Mouse (Mus musculus): ENCODE measurements around the gene Mras. TPM values are rescaled to one million over a fixed set of nuclear protein-coding genes. Genes with fewer than 3 reads are reported as not detected.

Mras gene
- polyA plus RNA-seq, 1 experiment from 2014 or later = 22.4 TPM

DNA sequence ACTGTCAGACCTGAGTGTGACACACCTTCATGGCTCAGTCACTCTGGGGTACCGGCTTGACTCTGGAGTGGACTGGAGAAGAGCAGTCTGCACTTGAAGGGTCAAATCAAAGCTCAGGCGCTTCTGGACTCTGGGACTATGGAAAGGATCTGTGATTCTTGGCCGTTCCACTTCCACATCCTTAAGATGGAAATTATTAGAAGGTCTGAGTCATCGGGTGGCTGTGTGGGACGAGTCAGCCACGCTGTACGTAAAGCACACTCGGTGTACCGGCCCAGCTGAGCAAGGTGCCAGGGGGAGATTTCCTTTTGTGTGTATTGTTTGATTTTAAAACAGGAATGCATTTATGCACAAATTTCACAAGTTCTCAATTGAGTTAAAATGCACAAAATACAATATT, 75.2 kb downstream of the Mras start:
- Histone ChIP-seq H3K36me3 (ENCODE audit: insufficient read depth, low read length) (no peaks in the 10 kb centered on the region), H3K4me3 (ENCODE audit: low read depth, low read length) (no peak overlapping the region), H3K4me1 (ENCODE audit: insufficient read depth, low read depth, low read length) (peaks cover 4% of the 10 kb centered on the region; the same call in 1 of the 2 replicates), H3K4me2 (replicated peaks; ENCODE audit: low read depth, low read length) (no peak overlapping the region), H3K9me3 (ENCODE audit: low read length) (no peaks in the 10 kb centered on the region), H3K27ac (ENCODE audit: low read length) (no peak overlapping the region), H3K27me3 (replicated peaks; ENCODE audit: insufficient read depth, low read length) (peaks cover 9% of the 10 kb centered on the region), H3K9ac (replicated peaks; ENCODE audit: low read depth) (no peak overlapping the region)
- DNase-seq (ENCODE audit: low spot score) (no peak), ATAC-seq (no peak)
- no peak for TF ChIP-seq CTCF (IDR thresholded peaks at IDR 0.05)
- WGBS = 70% methylated on average over 9 of the region's 9 CpGs

DNA sequence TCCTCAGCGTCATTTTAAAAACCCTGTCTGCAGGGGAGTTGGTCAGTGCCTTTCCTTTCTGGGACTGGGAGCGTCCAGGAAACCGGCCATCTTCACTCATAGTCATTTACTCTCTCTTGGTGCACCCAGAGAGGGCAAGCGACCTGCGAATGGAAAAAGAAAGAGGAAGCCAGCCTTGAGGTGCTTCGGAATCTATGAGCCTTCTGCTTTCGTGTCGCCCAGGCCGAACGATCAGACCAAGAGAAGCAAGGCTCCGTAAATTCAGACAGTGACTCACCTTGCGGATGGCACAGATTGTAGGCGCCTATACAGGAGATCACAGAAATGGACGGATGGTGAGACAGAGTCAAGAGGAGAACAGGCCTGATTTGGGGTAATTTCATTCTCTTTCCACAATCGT, 78.2 kb downstream of the Mras start:
- no peaks in the 10 kb centered on the region for H3K9me3 ChIP-seq (ENCODE audit: low read length)
- peaks cover 9% of the 10 kb centered on the region for H3K27me3 ChIP-seq (replicated peaks; ENCODE audit: insufficient read depth, low read length)
- no peak overlapping the region for H3K4me3 ChIP-seq (ENCODE audit: low read depth, low read length)
- no peaks in the 10 kb centered on the region for H3K36me3 ChIP-seq (ENCODE audit: insufficient read depth, low read length)
- H3K4me2 ChIP-seq (replicated peaks; ENCODE audit: low read depth, low read length) = no peak overlapping the region
- no peak overlapping the region for H3K9ac ChIP-seq (replicated peaks; ENCODE audit: low read depth)
- ATAC-seq (no peak), DNase-seq (ENCODE audit: low spot score) (no peak)
- H3K27ac ChIP-seq (ENCODE audit: low read length) = no peak overlapping the region
- TF ChIP-seq EP300 (IDR thresholded peaks at IDR 0.05) (no peak), CTCF (IDR thresholded peaks at IDR 0.05) (no peak)
- peaks cover 4% of the 10 kb centered on the region; the same call in 1 of the 2 replicates for H3K4me1 ChIP-seq (ENCODE audit: insufficient read depth, low read depth, low read length)
- 86% methylated on average over 15 of the region's 15 CpGs for WGBS

DNA sequence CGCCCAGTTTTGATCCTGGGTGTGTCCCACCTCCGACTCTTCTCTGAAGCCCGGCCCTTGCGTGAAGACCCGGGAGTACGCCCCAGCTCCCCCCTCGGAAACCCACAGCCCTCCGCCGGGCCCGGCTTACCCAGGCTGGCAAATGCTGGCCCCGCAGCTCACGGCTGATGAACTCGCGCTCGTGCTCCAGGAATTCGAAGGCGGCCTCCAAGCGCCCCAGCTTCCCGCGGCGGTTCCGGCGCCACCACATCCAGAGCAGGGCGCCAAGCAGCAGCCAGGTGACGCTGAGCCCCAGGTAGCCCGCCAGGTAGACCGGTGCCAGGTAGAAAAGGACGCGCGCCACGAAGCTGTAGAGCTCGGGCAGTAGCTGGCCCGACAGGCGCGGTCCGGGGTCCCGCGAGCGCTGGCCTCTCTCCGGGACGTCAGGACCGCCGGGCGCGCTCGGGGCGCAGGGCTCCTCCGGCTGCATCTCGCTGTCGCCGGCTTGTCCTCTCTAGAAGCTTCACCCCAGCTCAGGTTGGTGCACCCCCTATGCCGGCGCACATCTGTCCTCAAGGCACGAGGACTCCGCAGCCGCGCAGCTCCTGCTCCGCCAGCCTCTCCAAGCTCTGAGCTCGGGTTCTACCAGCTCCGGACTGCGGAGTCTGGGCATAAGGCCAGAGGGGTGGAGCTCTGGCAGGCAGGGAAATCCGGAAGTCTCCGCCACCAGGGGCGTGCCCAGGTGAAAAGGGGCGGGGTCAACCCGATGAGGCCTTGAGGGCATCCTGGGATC, 79.1 kb downstream of the Mras start, which contains the start of gene Esyt3:
Gene Esyt3 (minus strand): TSS at position 637 of the 772 bp plus-strand sequence.
- peak within 1 kb of the TSS; percentile 37 for H3K4me3 ChIP-seq (ENCODE audit: low read depth, low read length)
- no peak within 1 kb of the TSS for H3K27ac ChIP-seq (ENCODE audit: low read length)
- H3K36me3 ChIP-seq (ENCODE audit: insufficient read depth, low read length) = no peaks in the 10 kb centered on the region
- peak within 1 kb of the TSS; percentile 68 for H3K4me2 ChIP-seq (replicated peaks; ENCODE audit: low read depth, low read length)
- no peak within 1 kb of the TSS for H3K9ac ChIP-seq (replicated peaks; ENCODE audit: low read depth)
- peaks cover 4% of the 10 kb centered on the region; the same call in 1 of the 2 replicates for H3K4me1 ChIP-seq (ENCODE audit: insufficient read depth, low read depth, low read length)
- H3K9me3 ChIP-seq (ENCODE audit: low read length) = no peaks in the 10 kb centered on the region
- peaks cover 9% of the 10 kb centered on the region for H3K27me3 ChIP-seq (replicated peaks; ENCODE audit: insufficient read depth, low read length)
- 1% methylated on average over 64 of the region's 66 CpGs for WGBS
- ATAC-seq = peak; percentile 50
- TF ChIP-seq CTCF (IDR thresholded peaks at IDR 0.05) (no peak), EP300 (IDR thresholded peaks at IDR 0.05) (no peak)
- peak; percentile 26 for DNase-seq (ENCODE audit: low spot score)

DNA sequence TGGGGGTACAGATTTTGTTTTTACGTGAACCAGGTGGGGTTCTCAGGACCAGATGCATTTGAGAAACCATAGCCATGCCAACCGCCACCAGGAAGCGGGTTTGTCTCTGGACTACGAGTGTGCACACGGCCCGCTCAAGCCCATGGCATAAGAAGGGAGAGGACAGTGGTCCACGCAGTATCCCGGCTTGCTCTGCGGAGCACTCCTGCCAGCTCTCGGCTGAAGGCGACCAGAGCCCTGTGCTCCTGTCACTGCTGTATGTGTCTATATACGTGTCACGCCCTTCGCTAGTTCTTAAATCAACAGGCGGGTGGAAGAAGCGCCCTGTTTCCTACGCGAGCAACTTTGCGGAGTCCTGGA, 79.6 kb downstream of the Mras start:
- H3K27me3 ChIP-seq (replicated peaks; ENCODE audit: insufficient read depth, low read length) = peaks cover 9% of the 10 kb centered on the region
- peak overlapping the region; percentile 68 for H3K4me2 ChIP-seq (replicated peaks; ENCODE audit: low read depth, low read length)
- H3K4me3 ChIP-seq (ENCODE audit: low read depth, low read length) = peak overlapping the region; percentile 37
- TF ChIP-seq CTCF (IDR thresholded peaks at IDR 0.05) (no peak), EP300 (IDR thresholded peaks at IDR 0.05) (no peak)
- DNase-seq (ENCODE audit: low spot score) (no peak), ATAC-seq (peak; percentile 15; the same call in 1 of the 2 replicates)
- H3K9ac ChIP-seq (replicated peaks; ENCODE audit: low read depth) = no peak overlapping the region
- H3K36me3 ChIP-seq (ENCODE audit: insufficient read depth, low read length) = no peaks in the 10 kb centered on the region
- H3K4me1 ChIP-seq (ENCODE audit: insufficient read depth, low read depth, low read length) = peaks cover 4% of the 10 kb centered on the region; the same call in 1 of the 2 replicates
- H3K9me3 ChIP-seq (ENCODE audit: low read length) = no peaks in the 10 kb centered on the region
- H3K27ac ChIP-seq (ENCODE audit: low read length) = no peak overlapping the region
- 3% methylated on average over 19 of the region's 19 CpGs for WGBS

DNA sequence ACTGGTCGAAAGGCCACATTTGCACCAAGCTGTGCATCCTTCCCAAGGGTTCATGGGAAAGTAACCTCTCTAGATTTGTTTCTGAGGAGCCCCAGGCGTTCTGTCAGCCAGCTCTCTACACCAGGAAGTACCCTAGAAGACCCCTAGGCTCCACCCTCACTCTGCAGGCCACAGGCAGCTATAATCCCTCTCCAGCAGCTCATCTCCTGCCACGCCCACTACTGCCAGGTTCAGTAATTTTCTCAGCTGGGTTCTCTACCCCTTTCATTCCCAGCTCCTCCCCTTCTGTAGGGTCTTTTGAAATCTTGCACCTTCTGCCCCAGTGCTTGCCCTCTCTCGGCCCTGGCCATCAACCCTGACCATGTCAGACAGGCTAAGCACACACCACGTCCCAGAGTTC, 81.2 kb downstream of the Mras start:
- Histone ChIP-seq H3K9ac (replicated peaks; ENCODE audit: low read depth) (no peak overlapping the region), H3K36me3 (ENCODE audit: insufficient read depth, low read length) (no peaks in the 10 kb centered on the region), H3K27ac (ENCODE audit: low read length) (no peak overlapping the region), H3K9me3 (ENCODE audit: low read length) (no peaks in the 10 kb centered on the region), H3K27me3 (replicated peaks; ENCODE audit: insufficient read depth, low read length) (peaks cover 9% of the 10 kb centered on the region), H3K4me1 (ENCODE audit: insufficient read depth, low read depth, low read length) (peaks cover 4% of the 10 kb centered on the region; the same call in 1 of the 2 replicates), H3K4me2 (replicated peaks; ENCODE audit: low read depth, low read length) (no peak overlapping the region), H3K4me3 (ENCODE audit: low read depth, low read length) (no peak overlapping the region)
- no peak for DNase-seq (ENCODE audit: low spot score)
- 44% methylated on average over 5 of the region's 5 CpGs for WGBS
- ATAC-seq = no peak
- TF ChIP-seq CTCF (IDR thresholded peaks at IDR 0.05) = no peak
- no peak for TF ChIP-seq EP300 (IDR thresholded peaks at IDR 0.05)

DNA sequence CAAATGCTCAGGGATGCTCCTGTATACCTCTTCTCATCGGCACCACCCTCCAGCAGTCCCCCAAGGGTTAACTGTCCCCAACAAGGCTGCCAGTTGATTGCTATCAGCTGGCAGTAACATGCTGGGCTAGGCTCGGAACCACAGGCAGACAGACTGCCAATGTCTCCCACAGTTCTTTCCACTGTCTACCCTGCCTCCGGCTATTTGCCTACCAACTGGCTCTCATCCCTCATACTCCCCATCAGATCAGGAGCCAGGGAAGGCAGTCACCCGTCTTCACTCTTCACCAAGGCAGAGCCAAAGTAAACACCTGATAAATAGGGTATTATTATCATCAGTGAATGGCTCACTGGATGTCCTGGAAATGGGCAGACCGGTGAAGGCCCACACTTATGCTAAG, 82.4 kb downstream of the Mras start:
- Histone ChIP-seq H3K9me3 (ENCODE audit: low read length) (no peaks in the 10 kb centered on the region), H3K9ac (replicated peaks; ENCODE audit: low read depth) (no peak overlapping the region), H3K36me3 (ENCODE audit: insufficient read depth, low read length) (no peaks in the 10 kb centered on the region), H3K27ac (ENCODE audit: low read length) (no peak overlapping the region), H3K4me3 (ENCODE audit: low read depth, low read length) (no peak overlapping the region), H3K4me2 (replicated peaks; ENCODE audit: low read depth, low read length) (no peak overlapping the region), H3K4me1 (ENCODE audit: insufficient read depth, low read depth, low read length) (peaks cover 4% of the 10 kb centered on the region; the same call in 1 of the 2 replicates), H3K27me3 (replicated peaks; ENCODE audit: insufficient read depth, low read length) (peaks cover 9% of the 10 kb centered on the region)
- 43% methylated on average over 5 of the region's 5 CpGs for WGBS
- DNase-seq (ENCODE audit: low spot score) (no peak), ATAC-seq (no peak)
- TF ChIP-seq EP300 (IDR thresholded peaks at IDR 0.05) = no peak
- TF ChIP-seq CTCF (IDR thresholded peaks at IDR 0.05) = no peak
